Mouse (Mus musculus) myocyte (in vitro differentiated cells): ENCODE results near the gene Ndufs8. TPM values are rescaled to one million over a fixed set of nuclear protein-coding genes. Genes with fewer than 3 reads are reported as not detected.
A peak's percentile ranks its signal among the peaks of the same experiment; 100 is the strongest.

Experiments used
- H3K27me3 ChIP-seq: one replicate; pipeline ENCODE4 v1.6.1; 2011; ENCODE audit not compliant: control insufficient read depth, insufficient read depth, insufficient read length
- H3K36me3 ChIP-seq: one replicate; pipeline ENCODE4 v1.6.1; 2011; ENCODE audit not compliant: control insufficient read depth, insufficient read depth
- H3K4me2 ChIP-seq: one replicate; pipeline ENCODE4 v1.6.1; 2011; ENCODE audit warnings: low read depth, control low read depth
- H3K4me3 ChIP-seq: one replicate; pipeline ENCODE4 v1.5.1; 2011; ENCODE audit warnings: mild to moderate bottlenecking, control low read depth, moderate library complexity
- H3K79me2 ChIP-seq: one replicate; pipeline ENCODE4 v1.6.1; 2011; ENCODE audit not compliant: control insufficient read depth, insufficient read depth
- H3ac ChIP-seq: one replicate; pipeline ENCODE4 v1.6.1; 2011; ENCODE audit not compliant: control insufficient read depth, insufficient read length
- CEBPB ChIP-seq: IDR thresholded peaks from 2 replicates; pipeline ENCODE4 v1.6.1; 2011; ENCODE audit warnings: mild to moderate bottlenecking, moderate library complexity; ENCODE audit not compliant: poor library complexity, insufficient read depth, severe bottlenecking
- E2F4 ChIP-seq: IDR thresholded peaks from one replicate; pipeline ENCODE4 v1.6.1; 2011; ENCODE audit warnings: mild to moderate bottlenecking, control low read depth, moderate library complexity; ENCODE audit not compliant: insufficient read depth
- MAX ChIP-seq: IDR thresholded peaks from one replicate; pipeline ENCODE4 v1.6.1; 2011; ENCODE audit warnings: low read depth, mild to moderate bottlenecking, control low read depth
- MYOD1 ChIP-seq, 3 experiments: IDR thresholded peaks; one replicate each; pipeline ENCODE4 v1.6.1; 2011; ENCODE audit warnings: control low read depth in 2 of 3, low read depth in 2 of 3, mild to moderate bottlenecking in 2 of 3, moderate library complexity in 1 of 3; ENCODE audit not compliant: insufficient read length in 2 of 3, control insufficient read depth in 1 of 3
- MYOG ChIP-seq, 3 experiments: IDR thresholded peaks; one replicate each; pipeline ENCODE4 v1.6.1; 2011; ENCODE audit warnings: control low read depth in 2 of 3, low read depth in 2 of 3, mild to moderate bottlenecking in 2 of 3; ENCODE audit not compliant: insufficient read length in 2 of 3, control insufficient read depth in 1 of 3, insufficient read depth in 1 of 3
- POLR2A ChIP-seq: IDR thresholded peaks from one replicate; pipeline ENCODE4 v1.6.1; 2011; ENCODE audit warnings: low read depth, mild to moderate bottlenecking, control low read depth, moderate library complexity; ENCODE audit not compliant: insufficient read length
- POLR2AphosphoS2 ChIP-seq: IDR thresholded peaks from one replicate; pipeline ENCODE4 v1.6.1; 2011; ENCODE audit warnings: low read depth, control low read depth; ENCODE audit not compliant: insufficient read length
- REST ChIP-seq: IDR thresholded peaks from one replicate; pipeline ENCODE4 v1.6.1; 2011; ENCODE audit warnings: mild to moderate bottlenecking, control low read depth, moderate library complexity; ENCODE audit not compliant: insufficient read depth, insufficient read length
- SRF ChIP-seq: IDR thresholded peaks from one replicate; pipeline ENCODE4 v1.6.1; 2011; ENCODE audit warnings: low read depth; ENCODE audit not compliant: control insufficient read depth, insufficient read length
- TCF12 ChIP-seq: IDR thresholded peaks from one replicate; pipeline ENCODE4 v1.6.1; 2011; ENCODE audit warnings: mild to moderate bottlenecking, control low read depth; ENCODE audit not compliant: poor library complexity, insufficient read depth, severe bottlenecking
- TCF3 ChIP-seq: IDR thresholded peaks from one replicate; pipeline ENCODE4 v1.6.1; 2011; ENCODE audit warnings: low read depth, control low read depth; ENCODE audit not compliant: insufficient read length
- USF1 ChIP-seq: IDR thresholded peaks from one replicate; pipeline ENCODE4 v1.6.1; 2011; ENCODE audit warnings: low read depth, mild to moderate bottlenecking, control low read depth, moderate library complexity
- polyA plus RNA-seq: library from polyadenylated mRNA; unstranded; fragments of >200 nt; fragmentation: generic; extraction: Trizol; gene quantifications from one replicate; pipeline ENCODE4 v1.2.1, GENCODE M21; 2012; ENCODE audit warnings: missing spikeins

The Ndufs8 gene
- polyA plus RNA-seq, 1 experiment = 482 TPM

- Histone ChIP-seq H3ac (no peak overlapping the region), H3K79me2 (no peaks in the 10 kb centered on the region), H3K27me3 (no peaks in the 10 kb centered on the region), H3K36me3 (no peaks in the 10 kb centered on the region), H3K4me2 (peak overlapping the region; percentile 34), H3K4me3 (no peak overlapping the region)
- TF ChIP-seq POLR2AphosphoS2 (no peak), MYOD1 (IDR thresholded peaks at IDR 0.05; ENCODE audit: control insufficient read depth in 1 of 3, insufficient read length in 2 of 3, low read depth in 2 of 3) (peak in 1 of 3 experiments; percentile 34), MYOG (IDR thresholded peaks at IDR 0.05; ENCODE audit: control insufficient read depth in 1 of 3, insufficient read depth in 1 of 3, insufficient read length in 2 of 3, low read depth in 2 of 3) (peak in 1 of 3 experiments; percentile 33), SRF (no peak), TCF3 (no peak), REST (no peak), MAX (no peak), POLR2A (no peak), E2F4 (no peak)
These were observed 10.2 kb upstream of the Ndufs8 start for GRCm38 (mm10) chr19:3922661-3923371.

DNA sequence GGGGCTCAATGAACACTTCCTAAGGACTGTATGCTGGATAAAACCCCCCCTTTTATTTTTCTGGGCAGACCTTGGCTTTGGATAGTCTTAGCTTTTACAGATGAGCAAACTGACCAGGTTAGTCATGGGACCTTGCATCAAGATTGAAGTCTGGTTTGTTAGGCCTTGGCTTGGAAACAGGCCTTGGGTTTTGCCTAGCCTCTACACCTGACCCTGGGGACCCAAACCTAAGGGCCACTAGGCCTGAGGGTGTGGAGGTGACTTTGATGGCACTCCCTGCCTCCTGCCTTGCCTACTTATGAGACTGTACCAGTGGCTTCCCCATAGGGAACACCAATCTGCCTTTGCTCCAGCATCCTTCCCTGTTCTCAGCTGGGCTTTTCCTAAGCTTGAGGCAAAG lies 7.4 kb upstream of the Ndufs8 start:
- H3K4me2 ChIP-seq = no peak overlapping the region
- H3ac ChIP-seq = no peak overlapping the region
- no peak overlapping the region for H3K4me3 ChIP-seq
- no peak for TF ChIP-seq TCF12
- TF ChIP-seq CEBPB = no peak
- TF ChIP-seq POLR2AphosphoS2 = no peak
- H3K79me2 ChIP-seq = no peaks in the 10 kb centered on the region
- no peaks in the 10 kb centered on the region for H3K27me3 ChIP-seq
- H3K36me3 ChIP-seq = no peaks in the 10 kb centered on the region

- Histone ChIP-seq H3K4me2 (no peak overlapping the region), H3K79me2 (peaks cover 7% of the 10 kb centered on the region), H3K36me3 (no peaks in the 10 kb centered on the region), H3K27me3 (no peaks in the 10 kb centered on the region), H3K4me3 (no peak overlapping the region), H3ac (no peak overlapping the region)
- TF ChIP-seq CEBPB (no peak), TCF12 (no peak), E2F4 (no peak), MYOD1 (IDR thresholded peaks at IDR 0.05; ENCODE audit: control insufficient read depth in 1 of 3, insufficient read length in 2 of 3, low read depth in 2 of 3) (no peak), POLR2A (no peak), TCF3 (no peak), REST (no peak), USF1 (no peak), SRF (no peak), POLR2AphosphoS2 (no peak), MYOG (IDR thresholded peaks at IDR 0.05; ENCODE audit: control insufficient read depth in 1 of 3, insufficient read depth in 1 of 3, insufficient read length in 2 of 3, low read depth in 2 of 3) (no peak), MAX (no peak)
These were observed 4.2 kb upstream of the Ndufs8 start for GRCm38 (mm10) chr19:3916727-3917126.

- Histone ChIP-seq H3ac (no peak overlapping the region), H3K27me3 (no peaks in the 10 kb centered on the region), H3K79me2 (peaks cover 14% of the 10 kb centered on the region), H3K4me2 (no peak overlapping the region), H3K36me3 (no peaks in the 10 kb centered on the region), H3K4me3 (no peak overlapping the region)
- TF ChIP-seq POLR2AphosphoS2 (no peak), USF1 (no peak), MYOG (IDR thresholded peaks at IDR 0.05; ENCODE audit: control insufficient read depth in 1 of 3, insufficient read depth in 1 of 3, insufficient read length in 2 of 3, low read depth in 2 of 3) (no peak), E2F4 (no peak), MAX (no peak), REST (no peak)
These were observed 2.0 kb upstream of the Ndufs8 start for GRCm38 (mm10) chr19:3914535-3914934.

GRCm38 (mm10) chr19:3913692-3914091 lies 1.1 kb upstream of the Ndufs8 start:
- H3ac ChIP-seq = peak overlapping the region; percentile 61

More at GRCm38 (mm10) chr19:3913692-3914091, 1.1 kb upstream of the Ndufs8 start:
- Histone ChIP-seq H3K4me3 (peak overlapping the region; percentile 52), H3K36me3 (no peaks in the 10 kb centered on the region), H3K4me2 (peak overlapping the region; percentile 73), H3K79me2 (peaks cover 14% of the 10 kb centered on the region), H3K27me3 (no peaks in the 10 kb centered on the region)
- no peak for TF ChIP-seq TCF12
- TF ChIP-seq POLR2AphosphoS2 = peak; percentile 23
- TF ChIP-seq E2F4 = no peak
- TF ChIP-seq POLR2A = peak; percentile 12
- TF ChIP-seq MAX = no peak
- TF ChIP-seq USF1 = no peak
- no peak for TF ChIP-seq MYOD1 (IDR thresholded peaks at IDR 0.05; ENCODE audit: control insufficient read depth in 1 of 3, insufficient read length in 2 of 3, low read depth in 2 of 3)
- TF ChIP-seq SRF = no peak
- no peak for TF ChIP-seq REST
- TF ChIP-seq MYOG (IDR thresholded peaks at IDR 0.05; ENCODE audit: control insufficient read depth in 1 of 3, insufficient read depth in 1 of 3, insufficient read length in 2 of 3, low read depth in 2 of 3) = no peak
